Mouse (Mus musculus) cerebellum, adult 18-20 months (tissue): ENCODE results near the gene Ccdc70.
"Not testable (repeated sequence)": the region's sequence is repeated elsewhere in the genome, so short reads cannot be mapped to it uniquely, and the experiment has no call there.

Experiments used
- DNase-seq, 2 experiments: peaks; one replicate each; pipeline ENCODE4 v3.0.0; 2021

Gene Ccdc70

DNA sequence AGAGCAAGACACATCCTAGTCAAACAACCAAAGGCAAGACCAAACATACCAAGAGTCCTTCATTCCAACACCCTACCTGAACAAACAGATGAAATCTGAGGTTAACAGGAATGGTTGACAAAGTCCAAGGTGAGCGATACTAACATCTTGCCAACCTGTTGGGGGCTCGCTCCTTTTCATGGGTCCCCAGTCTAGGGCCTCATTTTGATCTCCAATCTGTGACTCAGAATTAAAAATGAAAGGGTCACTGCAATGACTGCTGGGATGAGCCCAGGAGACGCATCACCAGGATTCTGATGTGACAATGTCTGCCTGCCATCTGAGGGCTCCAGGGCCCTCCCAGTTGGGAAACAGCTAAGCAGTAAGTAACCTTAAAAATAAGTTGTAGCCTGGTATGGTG lies at the start of gene Ccdc70:
Gene Ccdc70, plus strand, starts transcription at position 301 of the 400 bp plus-strand sequence.
- DNase-seq: no peak

GRCm38 (mm10) chr8:21930754-21931153 lies 38.8 kb upstream of the Ccdc70 start:
- not testable (repeated sequence) for DNase-seq

- no peak for DNase-seq
These were observed 37.0 kb upstream of the Ccdc70 start, which contains the start of gene Defb15 for GRCm38 (mm10) chr8:21932610-21933009. TSS of gene Defb15 (minus strand) at chr8:21932710.

- DNase-seq: not testable (repeated sequence)
These were observed 31.5 kb upstream of the Ccdc70 start, which contains the start of gene Defb35 for GRCm38 (mm10) chr8:21938052-21938451. TSS of gene Defb35 (plus strand) at chr8:21938352.

DNA sequence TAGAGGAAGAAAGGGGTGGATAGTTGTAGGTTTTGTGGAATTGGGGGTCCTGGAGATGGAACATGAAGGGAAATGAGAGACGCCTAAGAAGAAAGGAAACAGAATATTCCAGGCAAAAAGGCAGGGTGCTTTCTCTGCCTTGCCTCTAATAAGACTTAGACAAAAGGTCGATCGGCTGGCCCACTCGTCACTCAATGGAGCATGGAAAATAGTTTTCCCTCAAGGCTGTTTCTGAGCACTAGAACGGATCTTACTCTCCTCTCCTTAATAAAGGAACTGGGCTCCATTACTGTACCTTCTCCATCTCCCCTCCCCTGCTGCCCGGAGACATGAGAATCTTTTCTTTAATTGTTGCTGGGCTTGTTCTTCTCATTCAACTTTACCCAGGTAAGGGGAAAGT lies 23.1 kb upstream of the Ccdc70 start, which contains the start of gene Defb13:
Gene Defb13, plus strand, starts transcription at position 301 of the 400 bp plus-strand sequence.
- DNase-seq: no peak

GRCm38 (mm10) chr8:21947311-21948017 lies 22.1 kb upstream of the Ccdc70 start:
- DNase-seq: no peak

GRCm38 (mm10) chr8:21955321-21955720 lies 14.3 kb upstream of the Ccdc70 start:
- peak; percentile 8 to 19 for DNase-seq

DNA sequence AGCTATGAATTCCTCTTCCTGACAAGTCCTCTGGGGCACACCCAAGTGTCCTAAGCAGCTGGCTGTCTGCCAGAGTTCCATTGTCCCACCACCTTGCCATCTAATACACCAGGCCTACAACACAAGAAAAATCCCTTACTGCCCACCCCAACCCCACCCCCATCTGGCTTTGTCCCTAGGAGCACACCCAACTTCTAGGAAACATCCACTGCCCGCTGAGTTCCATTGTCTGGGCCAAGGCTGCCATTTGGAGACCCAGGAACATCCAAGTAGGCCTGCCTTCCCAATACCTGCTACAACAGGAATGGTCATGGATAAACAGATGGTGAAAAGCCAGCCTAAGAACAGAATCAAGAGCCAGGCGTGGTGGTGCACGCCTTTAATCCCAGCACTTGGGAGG lies 13.2 kb upstream of the Ccdc70 start:
- no peak for DNase-seq

GRCm38 (mm10) chr8:21958414-21958813 lies 11.2 kb upstream of the Ccdc70 start, which contains the start of gene Fam90a1a:
TSS of gene Fam90a1a (plus strand) at chr8:21958714.
- no peak for DNase-seq

DNA sequence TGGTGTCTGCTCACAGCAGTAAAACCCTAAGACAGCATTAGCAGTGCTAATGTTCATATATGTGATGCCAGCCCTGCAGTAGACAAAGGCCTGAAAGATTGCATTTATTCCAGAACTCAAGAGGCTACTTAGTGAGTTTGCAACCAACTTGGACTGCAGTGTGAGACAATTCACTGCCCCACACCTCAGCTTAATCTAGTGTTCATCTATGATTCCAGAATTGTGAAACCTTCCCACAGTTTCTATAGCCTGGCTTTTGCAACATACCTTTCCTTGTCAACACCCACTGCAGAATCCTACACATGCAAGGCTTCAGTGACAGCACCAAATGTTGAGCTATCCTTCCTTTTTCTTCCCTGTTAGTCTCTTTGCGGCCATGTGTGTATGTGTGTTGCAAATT lies 2.9 kb upstream of the Ccdc70 start:
- DNase-seq: no peak

GRCm38 (mm10) chr8:21978193-21978592 lies 8.6 kb downstream of the Ccdc70 start:
- DNase-seq: peak in 1 of 2 experiments; percentile 13

- peak; percentile 37 to 38 for DNase-seq
These were observed 12.2 kb downstream of the Ccdc70 start for GRCm38 (mm10) chr8:21981664-21982337.

DNA sequence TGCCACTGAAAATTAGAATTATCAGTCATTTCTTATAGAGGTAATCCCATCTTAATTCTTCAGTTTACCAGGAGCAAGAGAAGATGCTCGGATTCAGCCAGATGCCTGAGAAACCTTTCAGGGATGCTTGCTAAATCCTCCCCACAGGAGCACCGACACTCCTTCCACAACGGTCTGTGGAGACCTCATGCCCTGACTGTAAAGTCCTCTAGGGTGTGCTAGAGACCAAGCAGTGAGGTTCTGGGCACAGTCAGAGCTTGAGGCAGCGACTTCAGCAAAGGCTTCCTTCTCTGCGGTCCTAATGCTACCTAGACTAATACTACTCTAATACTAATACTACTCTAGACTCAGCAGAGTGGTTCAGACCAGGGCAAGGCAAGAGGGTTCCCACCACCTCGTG lies 22.6 kb downstream of the Ccdc70 start:
- peak; percentile 62 to 65 for DNase-seq

- DNase-seq: no peak
These were observed 25.6 kb downstream of the Ccdc70 start for GRCm38 (mm10) chr8:21995181-21995580.

DNA sequence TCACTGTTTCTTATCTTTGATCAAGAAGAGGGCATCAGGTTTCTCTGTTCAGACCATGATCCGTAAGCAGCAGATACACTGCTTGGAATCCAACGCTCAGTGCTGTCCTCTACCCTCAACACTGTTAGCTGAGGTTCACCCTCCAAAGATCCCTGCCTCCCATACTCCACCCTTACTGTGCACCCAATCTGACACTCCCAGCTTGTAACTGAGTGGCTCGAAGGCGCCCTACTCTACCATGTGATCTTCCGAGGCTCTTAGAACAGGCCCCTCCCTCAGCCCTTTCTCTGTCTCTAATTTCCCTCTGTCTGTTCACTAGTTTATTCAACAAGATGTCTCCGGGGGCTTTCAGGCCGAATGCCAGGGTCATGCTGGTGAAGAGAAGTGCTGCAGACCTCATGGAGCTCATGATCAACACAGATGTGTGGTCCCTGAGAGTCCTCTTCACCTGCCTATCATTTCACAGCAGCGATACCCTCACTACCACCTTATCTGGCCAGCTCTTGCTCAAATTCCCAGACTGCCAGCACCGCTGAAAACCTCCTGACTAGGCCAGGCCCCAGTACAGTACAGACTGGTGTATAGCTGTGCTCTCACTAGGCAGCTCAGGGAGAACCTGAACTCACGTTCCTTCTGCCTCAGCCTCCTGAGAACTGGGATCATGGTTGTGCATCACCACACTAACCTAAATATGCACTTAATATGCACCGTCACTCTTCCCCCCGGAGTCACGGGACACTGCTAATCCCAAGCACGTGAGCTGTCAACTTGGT lies 35.4 kb downstream of the Ccdc70 start:
- DNase-seq: no peak

GRCm38 (mm10) chr8:22006423-22006822 lies 36.8 kb downstream of the Ccdc70 start:
- DNase-seq: no peak

DNA sequence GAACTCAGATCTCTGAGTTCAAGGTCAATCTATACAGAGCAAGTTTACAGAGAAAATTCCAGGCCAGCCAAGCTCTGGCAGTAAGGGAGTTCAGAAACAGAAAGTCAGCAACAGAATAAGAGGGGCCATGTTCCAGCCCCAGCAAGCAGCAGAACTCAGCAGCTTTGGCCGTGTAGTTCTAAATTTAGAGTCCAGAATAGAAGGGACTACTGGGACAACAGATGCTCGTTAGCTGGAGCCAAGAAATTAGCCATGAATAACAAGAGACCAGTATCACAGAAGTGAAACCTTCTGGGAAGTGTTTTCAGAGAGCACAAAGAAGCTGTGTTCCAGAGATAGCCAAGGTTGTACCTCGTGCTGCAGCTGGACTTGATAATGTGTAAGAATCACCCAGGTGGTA lies 39.8 kb downstream of the Ccdc70 start:
- peak; percentile 12 to 18 for DNase-seq

DNA sequence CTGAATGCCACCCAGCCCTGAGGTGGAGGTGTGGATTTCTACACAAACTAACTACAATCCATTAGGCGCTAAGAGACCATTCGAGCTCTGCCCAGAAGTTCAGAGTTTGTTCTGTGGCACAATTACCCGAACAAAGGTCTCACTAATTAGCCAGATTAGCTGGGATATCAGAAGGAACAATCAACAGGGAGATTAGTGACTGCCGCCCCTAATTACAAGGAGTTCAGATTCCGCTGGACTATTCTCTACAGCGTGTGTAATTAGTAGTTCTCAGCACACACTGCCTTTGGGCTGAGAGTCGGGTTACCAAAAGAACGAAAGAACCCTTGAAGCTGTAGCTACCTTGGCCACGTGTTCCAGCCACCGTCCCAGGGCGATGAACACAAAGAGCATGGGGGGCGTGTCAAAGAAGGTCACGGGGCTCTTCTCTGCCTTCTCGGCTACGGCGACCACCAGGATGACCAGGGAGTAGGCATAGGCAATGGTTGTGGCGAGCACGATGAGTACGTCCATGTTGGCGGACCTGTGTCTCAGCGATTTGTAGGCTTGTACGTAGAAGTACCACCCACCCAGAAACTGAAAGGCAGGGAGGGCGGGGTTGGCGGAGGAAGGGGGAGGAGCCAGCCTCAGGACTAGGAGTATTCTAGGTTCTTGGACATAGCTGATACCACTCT lies 43.6 kb downstream of the Ccdc70 start:
- DNase-seq: no peak

GRCm38 (mm10) chr8:22017731-22018130 lies 48.2 kb downstream of the Ccdc70 start:
- DNase-seq: no peak

- DNase-seq: no peak
These were observed 49.9 kb downstream of the Ccdc70 start for GRCm38 (mm10) chr8:22019498-22019897.

DNA sequence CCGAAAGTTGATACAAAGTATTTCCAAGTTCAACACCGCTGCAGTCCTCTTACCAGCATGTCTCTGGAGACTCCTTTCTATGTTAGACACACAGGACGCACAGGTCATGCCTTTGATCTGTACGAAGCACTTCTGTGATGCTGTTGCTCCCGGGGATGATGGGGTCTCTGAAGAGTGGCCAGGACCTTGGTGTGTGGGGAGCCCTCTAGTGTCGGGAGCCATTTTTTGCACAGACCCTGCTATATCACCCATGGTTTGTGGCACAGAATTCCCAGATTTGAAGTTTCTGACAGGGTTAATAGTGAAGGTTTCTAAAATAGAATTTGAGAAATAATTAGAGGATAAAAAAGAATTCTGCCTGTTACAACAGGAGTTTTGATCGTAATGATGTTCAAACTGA lies 52.7 kb downstream of the Ccdc70 start:
- DNase-seq: no peak
